ENCODE assay signal across 9 mouse cellular contexts in the genomic region with DNA sequence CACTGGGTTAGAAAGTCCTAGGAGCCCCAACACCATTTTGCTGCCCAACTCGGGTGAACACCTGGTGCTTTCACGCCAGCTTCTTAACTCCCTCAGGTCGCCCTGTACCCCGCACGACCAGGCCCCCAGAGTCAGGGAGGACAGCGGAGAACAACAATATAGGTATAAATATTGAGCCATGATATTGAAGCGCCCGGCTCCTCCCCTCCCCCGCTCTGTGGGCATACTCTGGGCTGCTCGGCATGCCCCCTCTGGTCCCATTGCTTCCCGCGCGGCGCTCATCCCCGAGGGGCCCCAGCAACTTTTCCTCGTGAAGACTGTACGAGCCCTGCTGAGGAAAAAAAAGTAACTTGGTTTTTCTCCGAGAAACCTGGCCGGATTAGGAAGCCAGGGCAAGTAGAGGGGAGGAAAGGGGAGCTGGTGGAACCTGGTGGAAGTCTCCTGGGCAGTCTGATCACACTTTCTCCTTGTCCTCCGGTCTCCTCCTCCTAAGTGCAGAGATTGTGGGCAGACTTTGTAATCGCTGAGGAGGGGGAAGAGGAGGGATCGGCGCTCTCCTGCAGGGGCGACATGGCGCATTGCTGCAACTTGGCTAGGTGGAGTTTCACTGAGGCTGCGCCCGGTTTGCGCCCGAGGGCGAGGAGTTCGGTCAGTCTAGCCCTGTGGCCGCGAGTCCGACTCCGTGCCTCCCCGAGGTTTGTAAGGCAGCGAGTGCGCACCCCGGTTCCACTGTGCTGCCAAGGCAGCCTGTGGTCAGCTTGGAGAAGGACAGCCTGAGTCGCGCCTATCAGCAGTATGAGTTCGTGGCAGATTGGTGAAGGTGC. TPM values are rescaled to one million over a fixed set of nuclear protein-coding genes. Genes with fewer than 3 reads are reported as not detected.
A peak's percentile ranks its signal among the peaks of the same experiment; 100 is the strongest.
DNase-seq lines count a peak whose midpoint lies in the region; ATAC-seq and TF ChIP-seq lines count a peak whose summit lies in the region.
"Had no signal": no experiment of that assay in that cellular context is flagged by ENCODE, and none has a peak within 500 bp of the region (broad histone marks: within the 10 kb centered on the region; RNA-seq: fewer than 3 reads in every experiment).

No protein-coding gene starts in this region.

- peak overlapping the region; percentile 26 for H3K4me3 ChIP-seq in lung, postnatal 0 days (ENCODE audit: low read depth, low read length)
- H3K4me3 ChIP-seq in lung, adult 2 months (replicated peaks; ENCODE audit: extremely low read depth, low read depth, low read length): no peak overlapping the region
- H3K4me3 ChIP-seq in forebrain, embryonic 10.5 days: peak overlapping the region; percentile 56
- H3K4me3 ChIP-seq in limb, embryonic 12.5 days (replicated peaks): peak overlapping the region; percentile 46
- H3K4me3 ChIP-seq in stomach, embryonic 15.5 days (replicated peaks): peak overlapping the region; percentile 40

- no peaks in the 10 kb centered on the region for H3K4me1 ChIP-seq in lung, postnatal 0 days (ENCODE audit: insufficient read depth, low read depth, low read length)
- no peaks in the 10 kb centered on the region for H3K4me1 ChIP-seq in lung, adult 2 months (ENCODE audit: control insufficient read depth, insufficient read depth, low read length)
- H3K4me1 ChIP-seq in forebrain, embryonic 10.5 days: peaks cover 37% of the 10 kb centered on the region
- H3K4me1 ChIP-seq in limb, embryonic 12.5 days (replicated peaks): peaks cover 21% of the 10 kb centered on the region
- H3K4me1 ChIP-seq in stomach, embryonic 15.5 days: peaks cover 9% of the 10 kb centered on the region; the same call in 1 of the 2 replicates

- H3K36me3 ChIP-seq in lung, postnatal 0 days (ENCODE audit: insufficient read depth, low read length): no peaks in the 10 kb centered on the region
- no peaks in the 10 kb centered on the region for H3K36me3 ChIP-seq in forebrain, embryonic 10.5 days (replicated peaks)
- no peaks in the 10 kb centered on the region for H3K36me3 ChIP-seq in limb, embryonic 12.5 days
- H3K36me3 ChIP-seq in stomach, embryonic 15.5 days: no peaks in the 10 kb centered on the region

- no peak for TF ChIP-seq POLR2A in lung, adult 2 months (IDR thresholded peaks at IDR 0.05; ENCODE audit: borderline replicate concordance, extremely low read depth, low read depth, low read length)

- TF ChIP-seq CTCF in lung, postnatal 0 days (IDR thresholded peaks at IDR 0.05): no peak
- no peak for TF ChIP-seq CTCF in lung, adult 2 months (IDR thresholded peaks at IDR 0.05; ENCODE audit: insufficient read depth, low read length)

- ATAC-seq in lung, postnatal 0 days: no peak
- peak; percentile 31; the same call in 1 of the 2 replicates for ATAC-seq in limb, embryonic 12.5 days (ENCODE audit: insufficient number of reproducible peaks, insufficient read depth, low FRiP score, low TSS enrichment, low read depth)
- no peak for ATAC-seq in stomach, embryonic 15.5 days (ENCODE audit: insufficient read depth, low FRiP score, low read depth)
- no peak for ATAC-seq in inflammation-experienced regulatory T-cells, adult 6 months

- H3K4me2 ChIP-seq in lung, postnatal 0 days (replicated peaks; ENCODE audit: low read depth, low read length): peak overlapping the region; percentile 61
- H3K4me2 ChIP-seq in limb, embryonic 12.5 days: peak overlapping the region; percentile 81
- peak overlapping the region; percentile 83 for H3K4me2 ChIP-seq in stomach, embryonic 15.5 days

- H3K27me3 ChIP-seq in lung, postnatal 0 days (replicated peaks; ENCODE audit: insufficient read depth, low read length): peaks cover 20% of the 10 kb centered on the region; the same call in 1 of the 2 replicates
- H3K27me3 ChIP-seq in forebrain, embryonic 10.5 days (ENCODE audit: poor library complexity, severe bottlenecking): peaks cover 59% of the 10 kb centered on the region
- peaks cover 54% of the 10 kb centered on the region for H3K27me3 ChIP-seq in limb, embryonic 12.5 days
- H3K27me3 ChIP-seq in stomach, embryonic 15.5 days (replicated peaks): peaks cover 42% of the 10 kb centered on the region

- no peak for DNase-seq in lung, postnatal 0 days (ENCODE audit: low spot score)
- no peak for DNase-seq in lung, adult 2 months
- DNase-seq in forebrain, embryonic 10.5 days (ENCODE audit: extremely low spot score, low spot score): peak; percentile 34
- DNase-seq in gastrocnemius, postnatal 14 days: no peak
- DNase-seq in natural killer cell, adult 2 months (ENCODE audit: low spot score in 2 of 2): no peak

- H3K9me3 ChIP-seq in lung, postnatal 0 days (ENCODE audit: low read length): no peaks in the 10 kb centered on the region
- H3K9me3 ChIP-seq in forebrain, embryonic 10.5 days: no peaks in the 10 kb centered on the region
- no peaks in the 10 kb centered on the region for H3K9me3 ChIP-seq in limb, embryonic 12.5 days
- H3K9me3 ChIP-seq in stomach, embryonic 15.5 days: no peaks in the 10 kb centered on the region

- intact Hi-C loops in gastrocnemius, postnatal 14 days (cut with DNase I; ENCODE audit: low total_unique reads): no loop called here

- H3K9ac ChIP-seq in lung, postnatal 0 days (replicated peaks; ENCODE audit: low read depth): no peak overlapping the region
- H3K9ac ChIP-seq in limb, embryonic 12.5 days (replicated peaks): peak overlapping the region; percentile 42
- H3K9ac ChIP-seq in stomach, embryonic 15.5 days: 0 out of 2 replicates have a peak overlapping the region, but pooled peaks have one; percentile 9
- H3K9ac ChIP-seq: liver, embryonic 14.5 days had no signal

- no peak for TF ChIP-seq EP300 in lung, postnatal 0 days (IDR thresholded peaks at IDR 0.05)

- H3K27ac ChIP-seq in lung, postnatal 0 days (ENCODE audit: low read length): no peak overlapping the region
- no peak overlapping the region for H3K27ac ChIP-seq in forebrain, embryonic 10.5 days
- no peak overlapping the region for H3K27ac ChIP-seq in limb, embryonic 12.5 days
- H3K27ac ChIP-seq in stomach, embryonic 15.5 days: no peak overlapping the region
- H3K27ac ChIP-seq: liver, embryonic 14.5 days had no signal

- 1% methylated on average over 42 of the region's 42 CpGs for WGBS in lung, postnatal 0 days
- WGBS in lung, adult 2 months: under 1% methylated on average over 42 of the region's 42 CpGs
- 2% methylated on average over 42 of the region's 42 CpGs for WGBS in forebrain, embryonic 10.5 days
- under 1% methylated on average over 42 of the region's 42 CpGs for WGBS in limb, embryonic 12.5 days
- under 1% methylated on average over 42 of the region's 42 CpGs for WGBS in stomach, embryonic 15.5 days

RNA-seq across cellular contexts. Expression of a gene that starts 23.6 kb away (rescaled TPM):
- polyA plus RNA-seq in lung, postnatal 0 days (2015; fragmentation: Nextera tagmentation; extraction: Ambion mirVana): not detected in 2 replicates
- not detected in 2 replicates for polyA plus RNA-seq in lung, adult 2 months (2012; rRNA removed)
- not detected in 2 replicates for polyA plus RNA-seq in forebrain, embryonic 10.5 days (2016; fragmentation: Nextera tagmentation; extraction: Ambion mirVana)
- not detected in 2 replicates for polyA plus RNA-seq in limb, embryonic 12.5 days (2016; fragmentation: Nextera tagmentation; extraction: Ambion mirVana)
- polyA plus RNA-seq in stomach, embryonic 15.5 days (2015; fragmentation: Nextera tagmentation; extraction: Ambion mirVana): not detected in 2 replicates
- not detected for total RNA-seq in gastrocnemius, postnatal 14 days (2021)
- polyA plus RNA-seq in inflammation-experienced regulatory T-cells, adult 6 months (2017; shearing (Covaris generic)): not detected
- polyA plus RNA-seq: liver, embryonic 14.5 days had no signal

RNA-seq across cellular contexts. Expression of a gene that starts 32.8 kb away (rescaled TPM):
- not detected in 2 replicates for polyA plus RNA-seq in lung, postnatal 0 days (2015; fragmentation: Nextera tagmentation; extraction: Ambion mirVana)
- not detected in 2 replicates for polyA plus RNA-seq in lung, adult 2 months (2012; rRNA removed)
- polyA plus RNA-seq in forebrain, embryonic 10.5 days (2016; fragmentation: Nextera tagmentation; extraction: Ambion mirVana): not detected in 2 replicates
- not detected in 2 replicates for polyA plus RNA-seq in limb, embryonic 12.5 days (2016; fragmentation: Nextera tagmentation; extraction: Ambion mirVana)
- 0.85 and 1.0 TPM in 2 replicates for polyA plus RNA-seq in stomach, embryonic 15.5 days (2015; fragmentation: Nextera tagmentation; extraction: Ambion mirVana)
- not detected for total RNA-seq in gastrocnemius, postnatal 14 days (2021)
- not detected for polyA plus RNA-seq in inflammation-experienced regulatory T-cells, adult 6 months (2017; shearing (Covaris generic))
- polyA plus RNA-seq: liver, embryonic 14.5 days had no signal

RNA-seq across cellular contexts. Expression of a gene that starts 45.3 kb away (rescaled TPM):
- polyA plus RNA-seq in lung, postnatal 0 days (2015; fragmentation: Nextera tagmentation; extraction: Ambion mirVana): not detected in 2 replicates
- not detected in 2 replicates for polyA plus RNA-seq in lung, adult 2 months (2012; rRNA removed)
- polyA plus RNA-seq in forebrain, embryonic 10.5 days (2016; fragmentation: Nextera tagmentation; extraction: Ambion mirVana): not detected in 2 replicates
- not detected in 2 replicates for polyA plus RNA-seq in limb, embryonic 12.5 days (2016; fragmentation: Nextera tagmentation; extraction: Ambion mirVana)
- not detected in 2 replicates for polyA plus RNA-seq in stomach, embryonic 15.5 days (2015; fragmentation: Nextera tagmentation; extraction: Ambion mirVana)
- total RNA-seq in gastrocnemius, postnatal 14 days (2021): not detected
- not detected for polyA plus RNA-seq in inflammation-experienced regulatory T-cells, adult 6 months (2017; shearing (Covaris generic))
- polyA plus RNA-seq: liver, embryonic 14.5 days had no signal

RNA-seq across cellular contexts. Expression of a gene that starts 59.3 kb away (rescaled TPM):
- not detected in 2 replicates for polyA plus RNA-seq in lung, postnatal 0 days (2015; fragmentation: Nextera tagmentation; extraction: Ambion mirVana)
- not detected in 2 replicates for polyA plus RNA-seq in lung, adult 2 months (2012; rRNA removed)
- polyA plus RNA-seq in forebrain, embryonic 10.5 days (2016; fragmentation: Nextera tagmentation; extraction: Ambion mirVana): not detected in 2 replicates
- polyA plus RNA-seq in limb, embryonic 12.5 days (2016; fragmentation: Nextera tagmentation; extraction: Ambion mirVana): not detected in 2 replicates
- not detected in 2 replicates for polyA plus RNA-seq in stomach, embryonic 15.5 days (2015; fragmentation: Nextera tagmentation; extraction: Ambion mirVana)
- not detected for total RNA-seq in gastrocnemius, postnatal 14 days (2021)
- not detected for polyA plus RNA-seq in inflammation-experienced regulatory T-cells, adult 6 months (2017; shearing (Covaris generic))
- polyA plus RNA-seq: liver, embryonic 14.5 days had no signal
